ENCODE assay signal across 13 mouse cellular contexts in the genomic region with DNA sequence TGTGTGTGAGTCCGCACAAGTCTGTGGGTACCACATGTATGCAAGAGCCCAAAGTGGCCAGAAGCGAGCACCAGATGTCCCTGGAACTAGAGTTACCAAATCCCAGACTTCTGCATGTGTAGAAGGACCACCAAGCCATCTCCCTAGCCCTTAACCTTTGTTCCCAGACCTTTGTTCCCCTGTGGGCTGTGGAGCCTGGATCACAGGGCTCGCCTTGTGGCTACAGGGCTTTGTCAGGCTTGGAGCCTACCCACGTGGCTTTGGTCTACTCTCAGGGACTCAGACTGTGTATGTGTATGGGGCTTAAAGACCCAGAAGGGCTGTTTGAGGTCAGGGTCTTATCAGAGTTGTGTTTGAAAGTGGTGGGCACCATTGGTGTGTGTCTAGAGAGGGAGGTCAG.
"Had no signal": no experiment of that assay in that cellular context is flagged by ENCODE, and none has a peak within 500 bp of the region (broad histone marks: within the 10 kb centered on the region; RNA-seq: fewer than 3 reads in every experiment).

No protein-coding gene starts in this region.

- H3K27ac ChIP-seq: limb, embryonic 15.5 days; liver, embryonic 13.5 days; midbrain, embryonic 13.5 days; stomach, postnatal 0 days had no signal

- ATAC-seq: hindbrain, embryonic 16.5 days; inflammation-experienced regulatory T-cells, adult 6 months; intestine, postnatal 0 days; midbrain, embryonic 13.5 days had no signal

- H3K4me3 ChIP-seq: limb, embryonic 15.5 days; liver, embryonic 13.5 days; midbrain, embryonic 13.5 days; myocyte had no signal

- H3K27me3 ChIP-seq: limb, embryonic 15.5 days; midbrain, embryonic 13.5 days had no signal

- DNase-seq: layer of hippocampus, adult 9-11 months; layer of hippocampus, postnatal 36 days; liver, embryonic 13.5 days; lung, adult 2 months; lung, postnatal 14 days; thymus, postnatal 4 days had no signal

- H3K9ac ChIP-seq: limb, embryonic 15.5 days; liver, embryonic 13.5 days; midbrain, embryonic 13.5 days had no signal

- H3K4me2 ChIP-seq: limb, embryonic 15.5 days; liver, embryonic 13.5 days; midbrain, embryonic 13.5 days had no signal

- H3K36me3 ChIP-seq: limb, embryonic 15.5 days; liver, embryonic 13.5 days; midbrain, embryonic 13.5 days had no signal

- H3K9me3 ChIP-seq: limb, embryonic 15.5 days; liver, embryonic 13.5 days; midbrain, embryonic 13.5 days had no signal
